Mouse (Mus musculus) hindbrain, embryonic 14.5 days (tissue): Measurements from ENCODE around the gene Mapk6. TPM values are rescaled to one million over a fixed set of nuclear protein-coding genes. Genes with fewer than 3 reads are reported as not detected.
A peak's percentile ranks its signal among the peaks of the same experiment; 100 is the strongest.

ENCODE experiments used
- ATAC-seq: fragments of 200-750 bp; cut with Nextera tagmentation; 2 replicates; pipeline ENCODE4 v1.8.0; 2017; ENCODE audit warnings: moderate number of reproducible peaks, mild to moderate bottlenecking, moderate TSS enrichment, moderate library complexity; ENCODE audit not compliant: low FRiP score
- DNase-seq: peaks from one replicate; pipeline ENCODE4 v3.0.0-alpha.2; 2015; ENCODE audit warnings: low spot score
- H3K27ac ChIP-seq: fragments of 300-500 bp; sonication (generic); 2 replicates; pipeline ENCODE4 v1.5.1; 2014; ENCODE audit warnings: mild to moderate bottlenecking, moderate library complexity
- H3K27me3 ChIP-seq: fragments of 300-500 bp; sonication (generic); 2 replicates; pipeline ENCODE4 v1.6.1; 2014; ENCODE audit warnings: mild to moderate bottlenecking, low read length, mixed read lengths; ENCODE audit not compliant: control insufficient read depth, insufficient read depth
- H3K36me3 ChIP-seq: fragments of 300-500 bp; sonication (generic); replicated peaks from 2 replicates; pipeline ENCODE4 v1.6.1; 2014; ENCODE audit not compliant: control insufficient read depth, insufficient read depth
- H3K4me1 ChIP-seq: fragments of 300-500 bp; sonication (generic); replicated peaks from 2 replicates; pipeline ENCODE4 v1.6.1; 2014; ENCODE audit warnings: antibody characterized with exemption, low read length, mixed read lengths; ENCODE audit not compliant: control insufficient read depth, insufficient read depth
- H3K4me2 ChIP-seq: fragments of 300-500 bp; sonication (generic); replicated peaks from 2 replicates; pipeline ENCODE4 v1.6.1; 2014; ENCODE audit warnings: mild to moderate bottlenecking, moderate library complexity
- H3K4me3 ChIP-seq: fragments of 300-500 bp; sonication (generic); replicated peaks from 2 replicates; pipeline ENCODE4 v1.5.1; 2014; ENCODE audit warnings: mild to moderate bottlenecking, low read length
- H3K9ac ChIP-seq: fragments of 300-500 bp; sonication (generic); 2 replicates; pipeline ENCODE4 v1.6.1; 2014
- H3K9me3 ChIP-seq: fragments of 300-500 bp; sonication (generic); 2 replicates; pipeline ENCODE4 v1.6.1; 2016; ENCODE audit warnings: low read length; ENCODE audit not compliant: control insufficient read depth
- WGBS: fragments of 180-500 bp; shearing (Covaris S2); extraction: QIAGEN DNeasy Blood & Tissue Kit; methylation state at CpG from one replicate; pipeline ENCODE4 v1.1.7; 2014; 5-methylcytosine and 5-hydroxymethylcytosine counted together
- polyA plus RNA-seq: library from polyadenylated mRNA; unstranded; fragments of >200 nt; fragmentation: Nextera tagmentation; extraction: Ambion mirVana; gene quantifications from 2 replicates; pipeline ENCODE4 v1.2.1, GENCODE M21; 2014

The Mapk6 gene
- polyA plus RNA-seq, 1 experiment from 2014 or later: 185 TPM

GRCm38 (mm10) chr9:75348066-75348465, 61.7 kb downstream of the Mapk6 start:
- Histone ChIP-seq H3K27me3 (no peaks in the 10 kb centered on the region), H3K9me3 (no peaks in the 10 kb centered on the region), H3K4me2 (no peak overlapping the region), H3K4me3 (no peak overlapping the region), H3K9ac (no peak overlapping the region), H3K27ac (no peak overlapping the region), H3K36me3 (peaks cover 39% of the 10 kb centered on the region), H3K4me1 (no peaks in the 10 kb centered on the region)
- DNase-seq (no peak), ATAC-seq (no peak)
- 91% methylated on average over 17 of the region's 17 CpGs for WGBS

- Histone ChIP-seq H3K27me3 (no peaks in the 10 kb centered on the region), H3K4me2 (no peak within 1 kb of the TSS), H3K4me1 (no peaks in the 10 kb centered on the region), H3K36me3 (peaks cover 45% of the 10 kb centered on the region), H3K9me3 (no peaks in the 10 kb centered on the region), H3K4me3 (no peak within 1 kb of the TSS), H3K27ac (no peak within 1 kb of the TSS), H3K9ac (no peak within 1 kb of the TSS)
- whole genome bisulfite sequencing: 92% methylated on average over 5 of the region's 5 CpGs
- DNase-seq (no peak), ATAC-seq (no peak)
These were observed 62.3 kb downstream of the Mapk6 start, which contains the start of gene Bcl2l10 for GRCm38 (mm10) chr9:75347458-75347857. Bcl2l10 (plus strand) TSS chr9:75347758.

- H3K27me3 ChIP-seq: no peaks in the 10 kb centered on the region
These were observed 67.4 kb downstream of the Mapk6 start for GRCm38 (mm10) chr9:75342433-75342832.

GRCm38 (mm10) chr9:75338016-75338415, 71.8 kb downstream of the Mapk6 start:
- 95% methylated on average over 6 of the region's 6 CpGs for WGBS
- Histone ChIP-seq H3K4me1 (no peaks in the 10 kb centered on the region), H3K4me3 (no peak overlapping the region), H3K4me2 (no peak overlapping the region), H3K9ac (no peak overlapping the region), H3K27ac (no peak overlapping the region), H3K27me3 (no peaks in the 10 kb centered on the region), H3K36me3 (peaks cover 93% of the 10 kb centered on the region), H3K9me3 (no peaks in the 10 kb centered on the region)
- ATAC-seq (no peak), DNase-seq (no peak)

More at GRCm38 (mm10) chr9:75342433-75342832, 67.4 kb downstream of the Mapk6 start:
- H3K4me2 ChIP-seq: no peak overlapping the region
- H3K4me1 ChIP-seq: no peaks in the 10 kb centered on the region
- DNase-seq (no peak), ATAC-seq (no peak)
- H3K9me3 ChIP-seq: no peaks in the 10 kb centered on the region
- no peak overlapping the region for H3K4me3 ChIP-seq
- no peak overlapping the region for H3K27ac ChIP-seq
- WGBS: 94% methylated on average over 4 of the region's 4 CpGs
- H3K36me3 ChIP-seq: peaks cover 92% of the 10 kb centered on the region
- no peak overlapping the region for H3K9ac ChIP-seq

- 87% methylated on average over 4 of the region's 4 CpGs for WGBS
- ATAC-seq (no peak), DNase-seq (no peak)
- Histone ChIP-seq H3K27ac (no peak overlapping the region), H3K27me3 (no peaks in the 10 kb centered on the region), H3K4me1 (no peaks in the 10 kb centered on the region), H3K36me3 (peaks cover 95% of the 10 kb centered on the region), H3K9me3 (no peaks in the 10 kb centered on the region), H3K4me2 (no peak overlapping the region), H3K9ac (no peak overlapping the region), H3K4me3 (no peak overlapping the region)
These were observed 75.4 kb downstream of the Mapk6 start for GRCm38 (mm10) chr9:75334440-75334839.

GRCm38 (mm10) chr9:75330821-75331220, 79.0 kb downstream of the Mapk6 start:
- Histone ChIP-seq H3K27me3 (no peaks in the 10 kb centered on the region), H3K4me3 (no peak overlapping the region), H3K9ac (no peak overlapping the region), H3K9me3 (no peaks in the 10 kb centered on the region), H3K27ac (no peak overlapping the region), H3K4me1 (no peaks in the 10 kb centered on the region), H3K36me3 (peaks cover 81% of the 10 kb centered on the region), H3K4me2 (no peak overlapping the region)
- ATAC-seq (no peak), DNase-seq (no peak)
- WGBS: 82% methylated on average over 8 of the region's 8 CpGs

DNA sequence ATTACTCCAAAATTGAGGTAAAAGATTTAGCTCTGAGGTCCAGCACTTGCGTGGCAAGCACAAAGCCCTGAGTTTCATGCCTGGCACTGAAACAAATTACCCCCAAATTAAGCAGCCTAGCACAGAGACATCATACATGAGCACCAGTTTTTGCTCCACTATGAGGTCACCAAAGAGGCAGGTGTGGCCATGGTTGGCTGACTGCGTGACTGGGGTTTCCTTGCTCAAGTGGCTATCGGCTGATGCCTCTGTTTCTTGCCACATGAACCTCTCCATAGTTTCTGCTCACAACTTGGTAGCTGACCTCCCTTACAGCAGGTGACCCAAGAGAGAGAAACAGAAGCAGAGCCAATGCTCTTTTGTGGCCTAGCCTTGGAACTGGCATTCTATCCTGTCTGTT, 81.8 kb downstream of the Mapk6 start:
- Histone ChIP-seq H3K9me3 (no peaks in the 10 kb centered on the region), H3K27me3 (no peaks in the 10 kb centered on the region), H3K27ac (no peak overlapping the region), H3K4me3 (no peak overlapping the region), H3K4me1 (no peaks in the 10 kb centered on the region), H3K36me3 (peaks cover 56% of the 10 kb centered on the region), H3K4me2 (no peak overlapping the region), H3K9ac (no peak overlapping the region)
- DNase-seq (no peak), ATAC-seq (no peak)
- 94% methylated on average over 3 of the region's 3 CpGs for WGBS

DNA sequence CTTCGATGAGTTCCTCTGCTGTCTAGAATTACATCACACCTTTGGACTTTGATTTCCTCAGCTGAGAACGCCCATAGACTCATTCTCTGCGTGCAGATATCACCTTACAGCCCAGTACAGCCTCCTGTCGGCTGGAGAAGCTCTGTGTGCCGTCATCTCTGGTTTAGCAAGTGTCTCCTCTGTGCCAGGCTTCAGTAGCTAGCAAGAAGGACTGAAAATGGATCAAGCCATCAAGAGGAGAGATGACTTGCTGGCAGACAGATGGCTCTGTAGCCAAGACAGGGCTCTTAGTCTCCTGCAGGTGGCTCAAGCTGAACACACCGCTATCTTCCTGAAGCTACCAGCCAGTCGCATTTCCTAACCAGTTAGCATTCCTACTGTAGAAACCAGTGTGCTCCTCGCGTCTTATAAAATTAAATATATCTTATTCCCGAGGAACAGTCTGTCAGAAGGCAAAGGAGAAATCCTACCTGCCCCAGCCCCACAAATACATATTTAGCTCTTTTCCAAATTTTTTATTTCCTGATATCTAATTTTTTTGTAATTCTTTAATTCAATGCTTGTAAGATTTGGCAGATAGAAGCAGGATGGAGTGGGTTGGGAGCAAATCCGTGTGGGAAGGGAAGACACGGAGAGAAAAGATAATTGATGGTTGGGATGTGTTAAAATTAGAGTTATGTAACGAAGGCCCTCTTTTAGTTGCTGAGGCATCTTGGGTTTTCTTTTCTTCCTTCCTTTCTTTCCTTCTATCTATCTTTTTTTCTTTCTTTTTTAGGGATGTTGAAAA, 87.5 kb downstream of the Mapk6 start:
- Histone ChIP-seq H3K9me3 (no peaks in the 10 kb centered on the region), H3K4me3 (no peak overlapping the region), H3K27ac (no peak overlapping the region), H3K4me1 (peaks cover 11% of the 10 kb centered on the region; the same call in 1 of the 2 replicates), H3K4me2 (no peak overlapping the region), H3K27me3 (no peaks in the 10 kb centered on the region), H3K9ac (no peak overlapping the region), H3K36me3 (peaks cover 2% of the 10 kb centered on the region; the same call in 1 of the 2 replicates)
- 87% methylated on average over 13 of the region's 13 CpGs for WGBS
- ATAC-seq: no peak
- DNase-seq: no peak

DNA sequence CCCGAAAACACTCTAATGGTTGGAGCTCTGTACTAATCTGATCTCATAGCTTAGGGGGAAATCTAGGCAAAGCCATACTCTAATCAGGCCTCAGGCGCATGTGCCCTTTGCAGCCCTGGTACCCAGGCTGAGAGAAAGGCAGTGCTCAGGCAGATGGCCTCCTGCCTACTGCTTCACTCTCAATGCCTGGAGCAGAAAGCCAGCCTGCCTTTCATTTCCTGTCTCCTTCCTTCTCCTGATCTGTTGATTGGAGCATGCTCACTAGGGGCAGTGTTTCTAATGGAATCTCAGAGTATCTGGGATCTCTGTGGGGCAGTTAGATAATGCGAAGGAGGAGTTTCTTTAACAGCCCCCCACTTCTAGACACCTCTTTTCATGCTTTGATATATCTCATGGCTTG, 90.4 kb downstream of the Mapk6 start:
- Histone ChIP-seq H3K27me3 (no peaks in the 10 kb centered on the region), H3K4me3 (no peak overlapping the region), H3K9ac (no peak overlapping the region), H3K9me3 (no peaks in the 10 kb centered on the region), H3K36me3 (no peaks in the 10 kb centered on the region), H3K4me2 (no peak overlapping the region), H3K4me1 (peaks cover 24% of the 10 kb centered on the region), H3K27ac (peak overlapping the region; percentile 26; the same call in 1 of the 2 replicates)
- no peak for ATAC-seq
- 81% methylated on average over 3 of the region's 3 CpGs for WGBS
- DNase-seq: no peak
